Mouse (Mus musculus): ENCODE data around the gene Ank.

DNA sequence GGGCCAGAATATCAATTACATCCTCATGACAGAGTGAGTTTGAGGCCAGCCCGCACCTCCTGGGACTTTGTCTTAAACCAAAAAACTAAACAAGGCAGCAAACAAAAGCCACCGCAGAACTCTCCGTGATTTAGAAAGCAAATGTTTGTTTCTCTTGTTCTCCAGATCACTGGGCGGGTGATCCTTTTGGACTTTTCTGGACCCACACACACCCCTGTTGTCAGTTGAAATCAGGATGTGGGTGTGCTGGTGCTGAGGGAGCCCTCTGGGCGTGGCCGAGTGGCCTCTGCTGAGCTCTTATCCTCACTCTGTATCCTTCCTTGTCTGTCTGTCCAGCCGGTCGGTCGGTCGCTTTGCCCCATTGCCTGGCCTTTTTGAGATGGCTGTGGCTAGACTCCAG, 82.6 kb downstream of the Ank start:
- no peak for TF ChIP-seq CTCF (IDR thresholded peaks at IDR 0.05; ENCODE audit: borderline replicate concordance, insufficient read depth, low read depth, low read length)
- no peak for TF ChIP-seq POLR2A (IDR thresholded peaks at IDR 0.05; ENCODE audit: borderline replicate concordance, insufficient read depth, low read length)
